Mouse (Mus musculus): ENCODE data around the gene Inf2. TPM values are rescaled to one million over a fixed set of nuclear protein-coding genes. Genes with fewer than 3 reads are reported as not detected.
A peak's percentile ranks its signal among the peaks of the same experiment; 100 is the strongest.

The Inf2 gene
- polyA plus RNA-seq, 1 experiment from 2014 or later = 2.6 TPM

- no peak for ATAC-seq
- Histone ChIP-seq H3K9ac (ENCODE audit: low read depth, low read length) (no peak overlapping the region), H3K4me1 (ENCODE audit: control insufficient read depth, insufficient read depth, low read length) (peaks cover 13% of the 10 kb centered on the region), H3K4me3 (ENCODE audit: low read length) (no peak overlapping the region), H3K4me2 (ENCODE audit: low read depth, low read length) (no peak overlapping the region), H3K9me3 (ENCODE audit: control insufficient read depth, low read length) (no peaks in the 10 kb centered on the region), H3K27me3 (replicated peaks; ENCODE audit: control insufficient read depth, insufficient read depth, low read length) (no peaks in the 10 kb centered on the region), H3K27ac (ENCODE audit: low read length) (no peak overlapping the region), H3K36me3 (ENCODE audit: control insufficient read depth, insufficient read depth, low read length) (no peaks in the 10 kb centered on the region)
- 59% methylated on average over 9 of the region's 9 CpGs for WGBS
Observed at GRCm38 (mm10) chr12:112633686-112634085, 45.1 kb downstream of the Inf2 start.

GRCm38 (mm10) chr12:112639526-112639925, 50.9 kb downstream of the Inf2 start:
- 74% methylated on average over 10 of the region's 10 CpGs for WGBS

GRCm38 (mm10) chr12:112643126-112643525, 54.5 kb downstream of the Inf2 start:
- Histone ChIP-seq H3K4me2 (ENCODE audit: low read depth, low read length) (no peak overlapping the region), H3K27me3 (replicated peaks; ENCODE audit: control insufficient read depth, insufficient read depth, low read length) (no peaks in the 10 kb centered on the region), H3K9me3 (ENCODE audit: control insufficient read depth, low read length) (no peaks in the 10 kb centered on the region), H3K27ac (ENCODE audit: low read length) (no peak overlapping the region), H3K9ac (ENCODE audit: low read depth, low read length) (no peak overlapping the region), H3K4me3 (ENCODE audit: low read length) (no peak overlapping the region), H3K4me1 (ENCODE audit: control insufficient read depth, insufficient read depth, low read length) (peaks cover 14% of the 10 kb centered on the region), H3K36me3 (ENCODE audit: control insufficient read depth, insufficient read depth, low read length) (peaks cover under 1% of the 10 kb centered on the region; the same call in 1 of the 2 replicates)
- no peak for ATAC-seq
- 88% methylated on average over 6 of the region's 6 CpGs for WGBS

More at GRCm38 (mm10) chr12:112639526-112639925, 50.9 kb downstream of the Inf2 start:
- no peak overlapping the region for H3K4me2 ChIP-seq (ENCODE audit: low read depth, low read length)
- no peak for ATAC-seq
- H3K4me1 ChIP-seq (ENCODE audit: control insufficient read depth, insufficient read depth, low read length) = 0 out of 2 replicates have a peak, but pooled peaks cover 4% of the 10 kb centered on the region
- no peak overlapping the region for H3K4me3 ChIP-seq (ENCODE audit: low read length)
- H3K36me3 ChIP-seq (ENCODE audit: control insufficient read depth, insufficient read depth, low read length) = no peaks in the 10 kb centered on the region
- no peak overlapping the region for H3K27ac ChIP-seq (ENCODE audit: low read length)
- no peak overlapping the region for H3K9ac ChIP-seq (ENCODE audit: low read depth, low read length)
- H3K27me3 ChIP-seq (replicated peaks; ENCODE audit: control insufficient read depth, insufficient read depth, low read length) = no peaks in the 10 kb centered on the region
- H3K9me3 ChIP-seq (ENCODE audit: control insufficient read depth, low read length) = no peaks in the 10 kb centered on the region

- WGBS = 1% methylated on average over 46 of the region's 46 CpGs
- no peaks in the 10 kb centered on the region for H3K9me3 ChIP-seq (ENCODE audit: control insufficient read depth, low read length)
- H3K4me1 ChIP-seq (ENCODE audit: control insufficient read depth, insufficient read depth, low read length) = peaks cover 14% of the 10 kb centered on the region
- H3K36me3 ChIP-seq (ENCODE audit: control insufficient read depth, insufficient read depth, low read length) = peaks cover 6% of the 10 kb centered on the region
- H3K4me3 ChIP-seq (ENCODE audit: low read length) = peak within 1 kb of the TSS; percentile 61
- H3K4me2 ChIP-seq (ENCODE audit: low read depth, low read length) = peak within 1 kb of the TSS; percentile 90
- peak; percentile 98 for ATAC-seq
- H3K27ac ChIP-seq (ENCODE audit: low read length) = peak within 1 kb of the TSS; percentile 68
- H3K9ac ChIP-seq (ENCODE audit: low read depth, low read length) = peak within 1 kb of the TSS; percentile 82
- no peaks in the 10 kb centered on the region for H3K27me3 ChIP-seq (replicated peaks; ENCODE audit: control insufficient read depth, insufficient read depth, low read length)
Observed at GRCm38 (mm10) chr12:112644180-112644854, 55.7 kb downstream of the Inf2 start, which contains the start of gene Siva1. Siva1 (plus strand) TSS chr12:112644679.

GRCm38 (mm10) chr12:112644855-112645506, 56.4 kb downstream of the Inf2 start:
- Histone ChIP-seq H3K27ac (ENCODE audit: low read length) (peak overlapping the region; percentile 68), H3K9ac (ENCODE audit: low read depth, low read length) (peak overlapping the region; percentile 82), H3K4me3 (ENCODE audit: low read length) (peak overlapping the region; percentile 61), H3K4me1 (ENCODE audit: control insufficient read depth, insufficient read depth, low read length) (peaks cover 14% of the 10 kb centered on the region), H3K36me3 (ENCODE audit: control insufficient read depth, insufficient read depth, low read length) (peaks cover 7% of the 10 kb centered on the region), H3K27me3 (replicated peaks; ENCODE audit: control insufficient read depth, insufficient read depth, low read length) (no peaks in the 10 kb centered on the region), H3K4me2 (ENCODE audit: low read depth, low read length) (peak overlapping the region; percentile 90), H3K9me3 (ENCODE audit: control insufficient read depth, low read length) (no peaks in the 10 kb centered on the region)
- WGBS = under 1% methylated on average over 75 of the region's 75 CpGs
- peak; percentile 49 for ATAC-seq

- H3K36me3 ChIP-seq (ENCODE audit: control insufficient read depth, insufficient read depth, low read length) = peaks cover 7% of the 10 kb centered on the region
- peak overlapping the region; percentile 82 for H3K9ac ChIP-seq (ENCODE audit: low read depth, low read length)
- WGBS = 48% methylated on average over 6 of the region's 6 CpGs
- peak overlapping the region; percentile 61 for H3K4me3 ChIP-seq (ENCODE audit: low read length)
- no peak overlapping the region; the same call in 1 of the 2 replicates for H3K27ac ChIP-seq (ENCODE audit: low read length)
- H3K4me1 ChIP-seq (ENCODE audit: control insufficient read depth, insufficient read depth, low read length) = peaks cover 14% of the 10 kb centered on the region
- H3K4me2 ChIP-seq (ENCODE audit: low read depth, low read length) = peak overlapping the region; percentile 90
- H3K9me3 ChIP-seq (ENCODE audit: control insufficient read depth, low read length) = no peaks in the 10 kb centered on the region
- ATAC-seq = no peak
- H3K27me3 ChIP-seq (replicated peaks; ENCODE audit: control insufficient read depth, insufficient read depth, low read length) = no peaks in the 10 kb centered on the region
Observed at GRCm38 (mm10) chr12:112646139-112646538, 57.6 kb downstream of the Inf2 start.

- Histone ChIP-seq H3K27ac (ENCODE audit: low read length) (no peak overlapping the region), H3K36me3 (ENCODE audit: control insufficient read depth, insufficient read depth, low read length) (peaks cover 7% of the 10 kb centered on the region), H3K4me3 (ENCODE audit: low read length) (no peak overlapping the region), H3K9me3 (ENCODE audit: control insufficient read depth, low read length) (no peaks in the 10 kb centered on the region), H3K27me3 (replicated peaks; ENCODE audit: control insufficient read depth, insufficient read depth, low read length) (no peaks in the 10 kb centered on the region), H3K9ac (ENCODE audit: low read depth, low read length) (no peak overlapping the region), H3K4me1 (ENCODE audit: control insufficient read depth, insufficient read depth, low read length) (peaks cover 16% of the 10 kb centered on the region), H3K4me2 (ENCODE audit: low read depth, low read length) (no peak overlapping the region)
- 88% methylated on average over 5 of the region's 5 CpGs for whole genome bisulfite sequencing
- ATAC-seq = no peak
Observed at GRCm38 (mm10) chr12:112648081-112648480, 59.5 kb downstream of the Inf2 start.

- Histone ChIP-seq H3K27me3 (replicated peaks; ENCODE audit: control insufficient read depth, insufficient read depth, low read length) (no peaks in the 10 kb centered on the region), H3K4me1 (ENCODE audit: control insufficient read depth, insufficient read depth, low read length) (peaks cover 19% of the 10 kb centered on the region), H3K9ac (ENCODE audit: low read depth, low read length) (no peak overlapping the region), H3K36me3 (ENCODE audit: control insufficient read depth, insufficient read depth, low read length) (peaks cover 25% of the 10 kb centered on the region), H3K9me3 (ENCODE audit: control insufficient read depth, low read length) (no peaks in the 10 kb centered on the region), H3K4me3 (ENCODE audit: low read length) (no peak overlapping the region), H3K4me2 (ENCODE audit: low read depth, low read length) (no peak overlapping the region), H3K27ac (ENCODE audit: low read length) (no peak overlapping the region)
- no peak for ATAC-seq
- WGBS = 72% methylated on average over 5 of the region's 5 CpGs
Observed at GRCm38 (mm10) chr12:112651778-112652439, 63.3 kb downstream of the Inf2 start.

- no peak overlapping the region for H3K4me2 ChIP-seq (ENCODE audit: low read depth, low read length)
- H3K27me3 ChIP-seq (replicated peaks; ENCODE audit: control insufficient read depth, insufficient read depth, low read length) = no peaks in the 10 kb centered on the region
- ATAC-seq = peak; percentile 71
- peaks cover 35% of the 10 kb centered on the region for H3K36me3 ChIP-seq (ENCODE audit: control insufficient read depth, insufficient read depth, low read length)
- H3K4me3 ChIP-seq (ENCODE audit: low read length) = no peak overlapping the region
- H3K9me3 ChIP-seq (ENCODE audit: control insufficient read depth, low read length) = no peaks in the 10 kb centered on the region
- 33% methylated on average over 7 of the region's 7 CpGs for WGBS
- peak overlapping the region; percentile 23; the same call in 1 of the 2 replicates for H3K27ac ChIP-seq (ENCODE audit: low read length)
- peaks cover 19% of the 10 kb centered on the region for H3K4me1 ChIP-seq (ENCODE audit: control insufficient read depth, insufficient read depth, low read length)
- no peak overlapping the region for H3K9ac ChIP-seq (ENCODE audit: low read depth, low read length)
Observed at GRCm38 (mm10) chr12:112653157-112653824, 64.7 kb downstream of the Inf2 start.
